Comparison of ENCODE assay signal across 31 mouse cellular contexts in the genomic region with DNA sequence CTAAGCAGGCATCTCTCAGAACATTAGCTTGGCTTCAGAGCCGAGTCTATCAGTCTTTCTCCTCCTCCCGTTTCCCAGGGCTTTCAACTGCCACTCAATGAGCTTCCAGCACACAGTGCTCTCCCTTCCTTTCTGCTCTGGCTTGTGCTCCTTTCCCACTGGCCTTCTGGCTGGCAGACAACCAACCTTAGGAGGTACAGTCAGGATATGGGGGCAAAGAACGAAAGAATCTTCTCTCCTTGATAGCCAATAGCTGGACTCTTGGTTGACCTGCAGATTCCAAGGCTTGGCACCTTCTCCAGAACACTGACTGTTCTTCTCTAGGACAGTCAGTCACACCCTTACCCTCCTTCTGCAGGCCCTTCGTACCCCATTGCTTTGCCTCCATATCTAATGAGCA. TPM values are rescaled to one million over a fixed set of nuclear protein-coding genes. Genes with fewer than 3 reads are reported as not detected.
A peak's percentile ranks its signal among the peaks of the same experiment; 100 is the strongest.
DNase-seq lines count a peak whose midpoint lies in the region; ATAC-seq lines count a peak whose summit lies in the region.
"Had no signal": no experiment of that assay in that cellular context is flagged by ENCODE, and none has a peak within 500 bp of the region (broad histone marks: within the 10 kb centered on the region; RNA-seq: fewer than 3 reads in every experiment).

No protein-coding gene starts in this region.

- H3K4me3 ChIP-seq in embryonic facial prominence, embryonic 13.5 days = no peak overlapping the region
- no peak overlapping the region for H3K4me3 ChIP-seq in embryonic facial prominence, embryonic 10.5 days
- H3K4me3 ChIP-seq in heart, embryonic 13.5 days = no peak overlapping the region
- no peak overlapping the region for H3K4me3 ChIP-seq in kidney, embryonic 16.5 days (ENCODE audit: low read length)
- no peak overlapping the region for H3K4me3 ChIP-seq in midbrain, embryonic 11.5 days (ENCODE audit: low read depth, low read length)
- H3K4me3 ChIP-seq in midbrain, embryonic 13.5 days (replicated peaks) = no peak overlapping the region
- H3K4me3 ChIP-seq: embryonic facial prominence, embryonic 15.5 days; forebrain, embryonic 13.5 days; hindbrain, embryonic 13.5 days; limb, embryonic 10.5 days; limb, embryonic 15.5 days; liver, embryonic 13.5 days; megakaryocyte, embryonic 14.5 days; neural tube, embryonic 15.5 days had no signal

- no peak for ATAC-seq in embryonic facial prominence, embryonic 13.5 days (ENCODE audit: insufficient number of reproducible peaks, insufficient read depth, low FRiP score, low TSS enrichment, low read depth)
- no peak for ATAC-seq in heart, embryonic 13.5 days (ENCODE audit: extremely low read depth, insufficient number of reproducible peaks, low FRiP score, low TSS enrichment)
- ATAC-seq in kidney, embryonic 16.5 days (ENCODE audit: low FRiP score, low TSS enrichment) = no peak
- no peak for ATAC-seq in midbrain, embryonic 11.5 days (ENCODE audit: low FRiP score)
- ATAC-seq in midbrain, embryonic 13.5 days = no peak
- ATAC-seq: activated CD4-positive, CD25-positive, alpha-beta regulatory T cell, adult 4 months; forebrain, embryonic 13.5 days; lung, postnatal 0 days had no signal

- 74% methylated on average over 4 of the region's 4 CpGs for WGBS in embryonic facial prominence, embryonic 13.5 days
- WGBS in embryonic facial prominence, embryonic 10.5 days = 77% methylated on average over 4 of the region's 4 CpGs
- WGBS in heart, embryonic 13.5 days = 36% methylated on average over 4 of the region's 4 CpGs
- WGBS in kidney, embryonic 16.5 days = 66% methylated on average over 4 of the region's 4 CpGs
- WGBS in midbrain, embryonic 11.5 days = 64% methylated on average over 4 of the region's 4 CpGs
- 66% methylated on average over 4 of the region's 4 CpGs for WGBS in midbrain, embryonic 13.5 days

- DNase-seq in embryonic facial prominence, embryonic 10.5 days (ENCODE audit: low spot score) = no peak
- no peak for DNase-seq in heart, adult 11 months
- peak; percentile 53 for DNase-seq in kidney, adult 11 months
- DNase-seq in midbrain, embryonic 11.5 days (ENCODE audit: low spot score, missing footprints) = peak; percentile 78
- DNase-seq: adrenal gland, adult 2 months; adrenal gland, postnatal 36 days; cerebellum, adult 18-20 months; gastrocnemius, postnatal 14 days; heart, postnatal 14 days; layer of hippocampus, adult 9-11 months; liver, embryonic 13.5 days; lung, adult 18-20 months; lung, postnatal 4 days; midbrain, embryonic 14.5 days; retina, postnatal 1 day; right cerebral cortex, postnatal 14 days; thymus, postnatal 4 days had no signal

- no peak overlapping the region for H3K27ac ChIP-seq in embryonic facial prominence, embryonic 13.5 days
- no peak overlapping the region for H3K27ac ChIP-seq in embryonic facial prominence, embryonic 10.5 days (replicated peaks)
- peak overlapping the region; percentile 33 for H3K27ac ChIP-seq in heart, embryonic 13.5 days (replicated peaks)
- no peak overlapping the region for H3K27ac ChIP-seq in kidney, embryonic 16.5 days (ENCODE audit: low read length)
- no peak overlapping the region for H3K27ac ChIP-seq in midbrain, embryonic 11.5 days (ENCODE audit: low read depth, low read length)
- no peak overlapping the region for H3K27ac ChIP-seq in midbrain, embryonic 13.5 days
- H3K27ac ChIP-seq: embryonic facial prominence, embryonic 15.5 days; forebrain, embryonic 13.5 days; hindbrain, embryonic 13.5 days; limb, embryonic 10.5 days; limb, embryonic 15.5 days; liver, embryonic 13.5 days; neural tube, embryonic 15.5 days had no signal

- H3K27me3 ChIP-seq in embryonic facial prominence, embryonic 13.5 days = 0 out of 2 replicates have a peak, but pooled peaks cover 4% of the 10 kb centered on the region
- peaks cover 60% of the 10 kb centered on the region for H3K27me3 ChIP-seq in embryonic facial prominence, embryonic 10.5 days (replicated peaks; ENCODE audit: low read depth, poor library complexity, severe bottlenecking)
- no peaks in the 10 kb centered on the region; the same call in 1 of the 2 replicates for H3K27me3 ChIP-seq in heart, embryonic 13.5 days (replicated peaks)
- no peaks in the 10 kb centered on the region for H3K27me3 ChIP-seq in kidney, embryonic 16.5 days (ENCODE audit: insufficient read depth, low read length)
- peaks cover 42% of the 10 kb centered on the region for H3K27me3 ChIP-seq in midbrain, embryonic 11.5 days (ENCODE audit: control insufficient read depth, insufficient read depth, low read length)
- H3K27me3 ChIP-seq in midbrain, embryonic 13.5 days = peaks cover 87% of the 10 kb centered on the region
- H3K27me3 ChIP-seq: CH12.LX; limb, embryonic 15.5 days had no signal

- no peak overlapping the region for H3K4me2 ChIP-seq in embryonic facial prominence, embryonic 13.5 days
- H3K4me2 ChIP-seq in heart, embryonic 13.5 days = peak overlapping the region; percentile 9
- no peak overlapping the region for H3K4me2 ChIP-seq in kidney, embryonic 16.5 days (replicated peaks; ENCODE audit: low read depth, low read length)
- no peak overlapping the region for H3K4me2 ChIP-seq in midbrain, embryonic 11.5 days
- H3K4me2 ChIP-seq in midbrain, embryonic 13.5 days (replicated peaks) = no peak overlapping the region
- H3K4me2 ChIP-seq: embryonic facial prominence, embryonic 15.5 days; forebrain, embryonic 13.5 days; hindbrain, embryonic 13.5 days; limb, embryonic 15.5 days; liver, embryonic 13.5 days; neural tube, embryonic 15.5 days had no signal

- 0 out of 2 replicates have a peak overlapping the region, but pooled peaks have one; percentile 36 for H3K9ac ChIP-seq in embryonic facial prominence, embryonic 13.5 days
- H3K9ac ChIP-seq in heart, embryonic 13.5 days = no peak overlapping the region
- H3K9ac ChIP-seq in kidney, embryonic 16.5 days (replicated peaks; ENCODE audit: low read length) = no peak overlapping the region
- H3K9ac ChIP-seq in midbrain, embryonic 11.5 days (ENCODE audit: low read length) = no peak overlapping the region
- H3K9ac ChIP-seq in midbrain, embryonic 13.5 days (replicated peaks) = no peak overlapping the region
- H3K9ac ChIP-seq: embryonic facial prominence, embryonic 15.5 days; forebrain, embryonic 13.5 days; hindbrain, embryonic 13.5 days; limb, embryonic 15.5 days; liver, embryonic 13.5 days; neural tube, embryonic 15.5 days had no signal

- H3K36me3 ChIP-seq in embryonic facial prominence, embryonic 13.5 days = peaks cover 10% of the 10 kb centered on the region
- peaks cover 6% of the 10 kb centered on the region for H3K36me3 ChIP-seq in embryonic facial prominence, embryonic 10.5 days (replicated peaks)
- H3K36me3 ChIP-seq in heart, embryonic 13.5 days = peaks cover 19% of the 10 kb centered on the region
- peaks cover 6% of the 10 kb centered on the region for H3K36me3 ChIP-seq in kidney, embryonic 16.5 days (ENCODE audit: insufficient read depth, low read length)
- H3K36me3 ChIP-seq in midbrain, embryonic 11.5 days (ENCODE audit: control insufficient read depth, insufficient read depth, low read length) = no peaks in the 10 kb centered on the region
- H3K36me3 ChIP-seq in midbrain, embryonic 13.5 days = no peaks in the 10 kb centered on the region
- H3K36me3 ChIP-seq: hindbrain, embryonic 13.5 days; limb, embryonic 10.5 days; liver, embryonic 13.5 days; neural tube, embryonic 15.5 days had no signal

- H3K4me1 ChIP-seq in embryonic facial prominence, embryonic 13.5 days = peaks cover 53% of the 10 kb centered on the region
- H3K4me1 ChIP-seq in embryonic facial prominence, embryonic 10.5 days = peaks cover 80% of the 10 kb centered on the region
- H3K4me1 ChIP-seq in heart, embryonic 13.5 days = peaks cover 89% of the 10 kb centered on the region
- peaks cover 76% of the 10 kb centered on the region for H3K4me1 ChIP-seq in kidney, embryonic 16.5 days (ENCODE audit: insufficient read depth, low read length)
- peaks cover 23% of the 10 kb centered on the region for H3K4me1 ChIP-seq in midbrain, embryonic 11.5 days (ENCODE audit: control insufficient read depth, insufficient read depth, low read length)
- peaks cover 27% of the 10 kb centered on the region for H3K4me1 ChIP-seq in midbrain, embryonic 13.5 days (replicated peaks)

- no peaks in the 10 kb centered on the region for H3K9me3 ChIP-seq in embryonic facial prominence, embryonic 13.5 days
- no peaks in the 10 kb centered on the region for H3K9me3 ChIP-seq in embryonic facial prominence, embryonic 10.5 days
- no peaks in the 10 kb centered on the region for H3K9me3 ChIP-seq in heart, embryonic 13.5 days
- H3K9me3 ChIP-seq in kidney, embryonic 16.5 days (ENCODE audit: low read length) = no peaks in the 10 kb centered on the region
- H3K9me3 ChIP-seq in midbrain, embryonic 11.5 days (ENCODE audit: control insufficient read depth, low read length) = no peaks in the 10 kb centered on the region
- H3K9me3 ChIP-seq in midbrain, embryonic 13.5 days = no peaks in the 10 kb centered on the region
- H3K9me3 ChIP-seq: embryonic facial prominence, embryonic 15.5 days; forebrain, embryonic 13.5 days; hindbrain, embryonic 13.5 days; limb, embryonic 10.5 days; limb, embryonic 15.5 days; liver, embryonic 13.5 days; neural tube, embryonic 15.5 days had no signal

RNA-seq across cellular contexts. Expression of gene Vangl1, which starts 5.3 kb away (rescaled TPM):
- polyA plus RNA-seq in embryonic facial prominence, embryonic 13.5 days (2015; fragmentation: Nextera tagmentation; extraction: Ambion mirVana) = 13.9 and 15.4 TPM in 2 replicates
- polyA plus RNA-seq in embryonic facial prominence, embryonic 10.5 days (2016; fragmentation: Nextera tagmentation; extraction: Ambion mirVana) = 12.9 and 13.3 TPM in 2 replicates
- 19.2 and 24.0 TPM in 2 replicates for polyA plus RNA-seq in heart, embryonic 13.5 days (2015; fragmentation: Nextera tagmentation; extraction: Ambion mirVana)
- polyA plus RNA-seq in kidney, embryonic 16.5 days (2015; fragmentation: Nextera tagmentation; extraction: Ambion mirVana) = 21.1 and 21.7 TPM in 2 replicates
- 9.3 and 10.2 TPM in 2 replicates for polyA plus RNA-seq in midbrain, embryonic 11.5 days (2014; fragmentation: Nextera tagmentation; extraction: Ambion mirVana)
- polyA plus RNA-seq in midbrain, embryonic 13.5 days (2015; fragmentation: Nextera tagmentation; extraction: Ambion mirVana) = 5.9 and 7.3 TPM in 2 replicates
- polyA plus RNA-seq: activated CD4-positive, CD25-positive, alpha-beta regulatory T cell, adult 4 months had no signal

Comparison
In these comparisons a context has a peak if more than half of its experiments do, and no peak if none do; other contexts are left out.
1. DNase-seq: peak in kidney, adult 11 months (single experiment) and midbrain, embryonic 11.5 days (single experiment); none in embryonic facial prominence, embryonic 10.5 days (single experiment) and heart, adult 11 months (single experiment).